Mouse (Mus musculus) left cerebral cortex, adult 6 months (tissue): Measurements from ENCODE around the gene BC004004. TPM values are rescaled to one million over a fixed set of nuclear protein-coding genes. Genes with fewer than 3 reads are reported as not detected.

Experiments used
- long read RNA-seq, 2 experiments: library from polyadenylated mRNA; unstranded; transcript quantifications; one replicate each; pipeline ENCODE4 v2.0.0; 2019 to 2020
- polyA plus RNA-seq: library from polyadenylated mRNA; unstranded; fragments of <200 nt; fragmentation: Nextera tagmentation; gene quantifications from 2 replicates; pipeline ENCODE4 v1.2.3, GENCODE M21; 2021

Gene BC004004
- polyA plus RNA-seq, result 140 and 149 TPM in 2 replicates
- long read RNA-seq, experiment 1, full-length matches to known transcripts, result 252 of 279 reads
- long read RNA-seq, experiment 1, partial matches to known transcripts, result 13 of 279 reads
- long read RNA-seq, experiment 1, other reads (novel, unspliced or antisense), result 14 of 279 reads
- long read RNA-seq, experiment 2, full-length matches to known transcripts, result 100 of 122 reads
- long read RNA-seq, experiment 2, partial matches to known transcripts, result 18 of 122 reads
- long read RNA-seq, experiment 2, other reads (novel, unspliced or antisense), result 4 of 122 reads

DNA sequence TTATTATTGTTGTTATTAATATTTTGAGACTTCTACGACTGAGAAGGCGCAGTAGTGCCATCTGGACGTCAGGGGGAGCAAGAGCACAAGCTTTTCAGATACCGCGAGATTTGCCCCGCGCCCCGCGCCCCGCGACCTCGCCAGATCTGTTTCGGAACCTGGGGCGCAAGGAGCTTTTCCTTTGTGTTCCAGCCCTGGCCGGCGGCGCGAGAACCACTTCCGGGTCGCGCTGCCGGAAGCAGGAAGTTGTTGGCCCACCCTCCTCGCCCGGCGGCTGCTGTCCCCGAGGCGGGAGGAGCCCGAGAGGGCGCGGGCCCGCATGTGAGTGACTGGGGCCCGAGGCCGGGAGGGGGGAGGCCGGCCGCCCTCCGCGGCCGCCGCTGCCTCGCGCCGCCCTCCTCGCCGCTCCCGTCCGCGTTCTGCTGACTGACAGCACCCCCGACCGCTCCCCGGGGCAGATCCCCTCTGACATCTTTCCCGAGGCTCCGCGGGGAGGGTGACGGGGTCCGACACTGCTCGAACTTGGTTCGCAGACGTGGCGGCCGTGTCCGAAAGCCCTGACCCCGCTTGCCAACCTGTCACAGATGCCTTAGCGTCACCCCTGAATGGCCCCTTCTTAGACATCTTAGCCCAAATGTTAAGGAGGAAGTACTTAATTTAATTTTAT lies at the start of gene BC004004:
Gene BC004004 (plus strand): TSS at position 107 of the 667 bp plus-strand sequence.

GRCm38 (mm10) chr17:29237772-29238420 lies 30.7 kb upstream of the BC004004 start, which contains the start of gene Cpne5:
Cpne5 (minus strand) TSS chr17:29238167.

DNA sequence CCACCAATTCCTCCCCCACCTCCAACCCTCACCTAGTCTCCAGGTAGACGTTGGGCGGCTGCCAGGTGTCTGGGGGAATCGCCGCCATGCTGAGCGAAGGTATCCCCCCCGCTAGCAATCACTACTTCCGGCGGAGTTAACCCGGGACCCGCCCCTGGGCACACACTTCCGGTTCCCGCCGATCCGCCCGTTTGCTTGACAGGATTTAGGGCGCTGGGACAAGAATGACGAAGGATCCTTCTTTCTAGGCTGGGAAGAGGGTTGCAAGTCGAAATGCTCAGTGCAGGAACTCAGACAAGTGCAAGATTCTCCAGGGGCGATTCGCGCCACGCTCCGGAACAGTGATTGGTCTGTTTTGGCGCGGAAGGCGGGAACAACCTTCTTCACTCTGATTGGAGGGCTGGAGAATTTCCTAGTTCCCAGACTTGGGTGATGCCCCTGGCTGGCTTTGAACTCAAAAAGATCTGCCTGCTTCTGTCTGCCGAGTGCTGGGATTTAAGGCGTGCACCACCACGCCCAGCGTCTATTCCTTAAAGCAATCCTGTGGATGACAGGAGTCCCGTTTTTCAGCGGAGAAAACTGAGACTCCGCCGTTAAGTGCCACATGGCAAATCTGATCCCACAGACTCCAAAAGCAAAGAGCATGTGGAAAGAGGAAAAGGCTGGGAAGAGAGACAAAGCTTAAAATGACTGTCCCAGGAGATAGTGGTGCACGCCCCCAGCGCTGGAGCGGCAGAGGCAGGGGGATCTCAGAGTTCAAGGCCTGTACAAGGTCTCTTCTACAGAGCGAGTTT lies 4.6 kb upstream of the BC004004 start, which contains the start of gene Ppil1:
Gene Ppil1 (minus strand): TSS at position 347 of the 794 bp plus-strand sequence.

GRCm38 (mm10) chr17:29317380-29317779 lies 48.8 kb downstream of the BC004004 start, which contains the start of gene Pi16:
Pi16 (plus strand) TSS chr17:29317680.

DNA sequence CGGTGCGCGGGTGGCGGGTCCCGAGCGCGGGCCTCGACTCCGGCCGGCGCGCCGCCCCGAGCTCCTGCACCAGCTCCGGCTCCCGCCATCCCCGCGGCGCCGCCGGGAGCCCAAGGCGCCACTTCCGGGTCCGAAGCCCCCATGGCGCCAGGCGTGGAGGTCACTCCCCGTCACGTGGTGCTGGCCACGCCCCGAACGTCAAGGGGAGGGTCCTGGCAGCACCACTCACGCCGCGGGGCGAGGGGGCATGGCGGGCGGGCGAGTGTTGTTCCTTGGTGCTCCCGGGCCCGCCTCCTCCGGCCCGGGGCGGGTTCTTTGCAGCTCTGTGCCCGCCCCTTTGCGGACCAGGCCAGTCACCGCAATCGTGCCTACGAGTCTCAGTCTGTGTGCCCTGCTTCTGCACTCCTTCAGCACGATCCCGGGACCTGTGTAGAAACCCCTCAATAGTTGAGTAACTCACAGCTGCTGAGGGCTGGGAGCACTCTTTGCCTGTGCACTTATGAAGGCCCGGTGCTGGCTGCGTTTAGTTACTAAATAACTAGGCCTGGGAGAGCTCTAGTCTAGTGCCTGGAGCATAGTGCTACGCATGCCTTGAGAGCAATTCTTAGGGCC lies 79.2 kb downstream of the BC004004 start, which contains the start of gene Mtch1:
Gene Mtch1 (minus strand): TSS at position 290 of the 612 bp plus-strand sequence.

DNA sequence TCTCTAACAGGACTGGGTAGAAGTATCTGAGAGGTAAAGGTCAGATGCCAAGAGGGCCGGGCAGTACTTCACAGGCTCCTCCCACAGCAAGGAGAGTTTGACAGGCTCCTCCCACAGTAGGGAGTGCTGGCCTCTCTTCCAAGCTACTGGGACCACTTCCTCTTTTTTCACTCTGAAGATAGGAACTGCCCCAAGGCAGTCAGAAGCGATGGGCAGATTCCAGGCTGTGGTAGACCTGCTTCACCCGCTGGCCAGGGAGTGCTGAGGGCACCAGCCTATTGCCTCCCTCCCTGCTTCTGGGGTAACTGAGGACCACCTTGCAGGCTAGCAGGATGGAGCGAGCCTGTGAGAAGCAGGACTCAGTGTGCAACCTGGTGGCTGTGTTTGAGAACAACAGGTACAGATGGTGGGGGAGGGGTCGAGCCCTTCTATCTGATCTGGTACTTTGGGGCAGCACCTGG lies 92.2 kb downstream of the BC004004 start, which contains the start of gene Fgd2:
Gene Fgd2 (plus strand): TSS at position 154 of the 461 bp plus-strand sequence.

Other genes starting within 250 kb of the BC004004 start
- gene Srsf3, start 236.2 kb upstream of the BC004004 start, polyA plus RNA-seq, result 120 and 131 TPM in 2 replicates
- gene Cdkn1a, start 177.8 kb upstream of the BC004004 start, polyA plus RNA-seq, result 37.1 and 38.6 TPM in 2 replicates
- 0.08 TPM in 1 of 2 replicates, not detected in the other for gene Rab44, start 154.6 kb upstream of the BC004004 start, polyA plus RNA-seq
- gene Cpne5, start 30.6 kb upstream of the BC004004 start, polyA plus RNA-seq, result 74.7 and 85.7 TPM in 2 replicates
- gene Ppil1, start 4.6 kb upstream of the BC004004 start, polyA plus RNA-seq, result 34.4 and 42.9 TPM in 2 replicates
- gene Pi16, start 48.9 kb downstream of the BC004004 start, polyA plus RNA-seq, result 0.08 and 0.45 TPM in 2 replicates
- 215 and 894 TPM in 2 replicates for gene Mtch1, start 79.1 kb downstream of the BC004004 start, polyA plus RNA-seq
- gene Fgd2, start 92.1 kb downstream of the BC004004 start, polyA plus RNA-seq, result 3.6 and 3.9 TPM in 2 replicates
- gene Pim1, start 222.0 kb downstream of the BC004004 start, polyA plus RNA-seq, result 1.1 and 2.7 TPM in 2 replicates